Mouse (Mus musculus) left cerebral cortex, adult 2 months (tissue): ENCODE data around the gene Lhfpl3. TPM values are rescaled to one million over a fixed set of nuclear protein-coding genes. Genes with fewer than 3 reads are reported as not detected.

Experiments
- DNase-seq, 2 experiments: peaks; one replicate each; pipeline ENCODE4 v3.0.0; 2021 to 2022; ENCODE audit warnings: low spot score in 2 of 2, mixed read lengths in 1 of 2; ENCODE audit errors: extremely low spot score in 1 of 2
- H3K27ac ChIP-seq: fragments of 200-600 bp; 2 replicates; pipeline ENCODE4 v1.8.1; 2022
- H3K4me3 ChIP-seq: fragments of 200-600 bp; 2 replicates; pipeline ENCODE4 v1.8.1; 2022
- CTCF ChIP-seq: fragments of 200-600 bp; IDR thresholded peaks from 2 replicates; pipeline ENCODE4 v1.8.1; 2022; ENCODE audit warnings: antibody characterized with exemption, mild to moderate bottlenecking, moderate library complexity
- intact Hi-C: fragments of 180-260 bp; cut with DNase I; formaldehyde crosslinking; loops from one replicate; pipeline ENCODE4 v1.15.1; 2025
- total RNA-seq, 2 experiments: library from RNA; stranded (reverse); gene quantifications; 2 replicates each; pipeline ENCODE4 v1.2.3; 2021

Gene Lhfpl3
- total RNA-seq, 2 experiments from 2014 or later: 14.9 to 18.3 TPM

DNA sequence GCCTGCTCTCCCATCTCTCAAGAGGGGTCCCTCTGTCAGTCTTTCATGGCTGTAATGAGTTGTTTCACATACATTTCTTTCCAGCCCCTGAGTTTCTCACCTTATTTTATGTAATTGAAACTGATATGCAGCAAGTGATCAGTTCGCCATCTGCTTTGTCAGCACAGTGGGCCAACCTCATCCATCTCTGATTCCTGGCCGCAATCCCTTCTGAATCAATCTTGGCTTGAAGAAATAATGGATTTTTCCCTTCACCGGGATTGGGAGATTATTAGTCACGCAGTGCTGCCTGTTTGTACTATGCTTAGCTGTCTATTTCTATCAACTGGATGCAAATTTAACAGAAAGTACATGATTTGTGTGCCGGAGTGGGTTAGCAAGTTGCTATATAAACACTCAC, 297.0 kb downstream of the Lhfpl3 start:
- no peak overlapping the region for H3K4me3 ChIP-seq
- intact Hi-C loops: no loop called here
- TF ChIP-seq CTCF: no peak
- H3K27ac ChIP-seq: no peak overlapping the region
- no peak for DNase-seq

DNA sequence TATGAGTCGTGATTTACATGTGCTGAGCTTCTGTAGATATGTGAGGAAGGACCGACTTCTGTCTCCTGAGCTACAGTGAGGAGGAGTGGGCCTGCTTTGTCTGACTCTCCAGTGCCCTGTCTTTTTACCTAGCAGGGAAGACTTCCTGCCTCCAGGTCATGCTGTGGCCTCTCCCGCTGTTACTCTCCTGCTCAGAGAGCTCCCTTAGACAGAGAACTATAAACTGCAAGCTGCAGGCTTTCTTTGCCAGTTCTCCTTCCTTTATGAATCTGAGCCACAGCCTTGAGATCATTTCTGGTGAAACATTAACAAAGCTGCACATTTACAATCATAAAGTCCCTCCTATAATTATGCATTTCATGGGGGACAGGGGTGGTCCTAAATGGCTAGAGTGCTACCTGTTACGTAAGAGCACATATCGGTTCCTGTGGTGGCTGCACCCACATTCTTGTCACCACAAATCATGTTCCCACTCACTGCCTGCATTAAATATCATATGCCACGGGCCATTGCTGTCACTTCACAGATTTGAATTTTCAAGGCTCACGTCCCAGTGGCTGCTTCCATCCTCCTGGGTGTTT, 303.3 kb downstream of the Lhfpl3 start:
- Histone ChIP-seq H3K4me3 (no peak overlapping the region), H3K27ac (no peak overlapping the region)
- intact Hi-C loops: no loop called here
- no peak for TF ChIP-seq CTCF
- DNase-seq: no peak

DNA sequence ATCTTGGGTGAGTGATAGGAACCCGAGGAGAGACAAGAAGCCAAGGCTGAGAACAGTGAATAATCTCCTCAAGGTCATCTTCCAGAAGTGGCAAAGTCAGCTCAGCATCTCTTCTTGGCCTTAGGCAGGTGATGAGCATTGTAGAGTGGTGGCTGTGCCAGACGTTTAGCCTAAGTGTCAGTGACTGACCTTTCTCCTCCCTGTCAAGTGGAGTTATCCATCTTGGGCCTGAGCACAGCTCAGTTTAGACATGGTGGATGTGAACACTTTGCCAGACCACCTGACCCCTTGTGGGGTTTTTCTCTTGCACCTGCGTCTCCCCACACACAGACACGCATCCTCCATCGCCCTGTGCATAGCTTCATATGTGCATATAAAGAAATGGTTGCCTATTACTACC, 305.6 kb downstream of the Lhfpl3 start:
- no peak overlapping the region for H3K27ac ChIP-seq
- TF ChIP-seq CTCF: no peak

DNA sequence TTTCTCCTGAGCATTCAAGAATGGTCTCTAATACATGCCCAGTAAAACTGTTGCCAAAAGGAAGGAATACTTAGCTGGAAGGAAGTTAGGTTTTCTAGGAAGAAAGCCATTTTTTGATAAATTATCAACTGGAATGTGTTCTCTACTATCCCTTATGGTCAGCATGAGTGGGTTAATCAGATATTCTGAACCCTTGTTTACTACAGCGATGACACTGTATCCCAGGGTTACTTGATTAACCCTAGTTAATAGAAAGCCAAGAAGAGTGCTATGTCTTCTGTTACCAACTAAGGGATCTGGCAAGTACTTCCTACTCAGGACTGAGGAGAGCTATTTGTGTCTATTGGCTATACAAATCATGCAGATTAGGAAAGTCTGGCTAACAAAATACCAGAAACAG, 349.0 kb downstream of the Lhfpl3 start:
- Histone ChIP-seq H3K4me3 (no peak overlapping the region), H3K27ac (no peak overlapping the region)
- no peak for DNase-seq
- TF ChIP-seq CTCF: no peak
- intact Hi-C loops: no loop called here

More for the DNA sequence above, 305.6 kb downstream of the Lhfpl3 start:
- no peak overlapping the region for H3K4me3 ChIP-seq
- intact Hi-C loops: no loop called here
- DNase-seq: no peak

DNA sequence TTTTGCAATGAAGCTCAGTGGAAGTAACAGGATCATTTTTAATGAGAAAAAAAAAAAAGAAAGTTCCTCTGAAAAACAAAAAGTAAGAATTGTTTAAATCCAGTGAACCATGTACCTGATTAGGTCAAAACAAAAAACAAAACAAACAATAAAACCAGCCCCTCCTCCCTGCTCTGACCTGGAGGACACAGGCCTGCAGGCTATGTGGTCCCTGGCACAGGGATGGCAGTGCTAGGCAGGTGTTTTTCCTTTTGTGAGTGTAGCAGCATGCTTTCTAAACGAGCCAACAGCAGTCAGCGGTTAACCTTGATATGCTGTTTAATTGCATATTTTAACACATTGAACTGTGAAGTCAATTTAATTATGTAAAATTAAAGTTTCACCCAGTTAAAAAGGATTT, 360.7 kb downstream of the Lhfpl3 start:
- no peak overlapping the region for H3K4me3 ChIP-seq
- DNase-seq: no peak
- no peak overlapping the region for H3K27ac ChIP-seq
- no peak for TF ChIP-seq CTCF
- intact Hi-C loops: no loop called here

DNA sequence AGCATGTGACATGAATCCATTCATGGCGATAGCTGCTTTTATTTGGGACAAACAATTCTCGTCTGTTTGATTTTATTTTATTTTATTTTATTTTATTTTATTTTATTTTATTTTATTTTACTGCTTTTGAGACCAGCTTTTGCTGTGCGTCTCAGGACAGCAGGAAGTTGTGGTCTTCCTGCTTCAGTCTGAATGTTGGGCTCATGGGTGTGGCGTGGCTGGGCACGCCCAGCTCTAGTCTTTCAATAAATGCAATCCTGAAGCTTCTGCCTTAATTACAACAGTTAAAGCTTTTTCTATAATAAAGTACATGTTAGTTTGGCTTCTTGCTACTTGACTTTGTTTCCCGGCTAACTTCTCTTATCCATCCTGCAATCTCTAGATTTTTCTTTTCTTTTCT, 365.4 kb downstream of the Lhfpl3 start:
- no peak for DNase-seq
- TF ChIP-seq CTCF: no peak
- Histone ChIP-seq H3K27ac (no peak overlapping the region), H3K4me3 (no peak overlapping the region)
- intact Hi-C loops: no loop called here

DNA sequence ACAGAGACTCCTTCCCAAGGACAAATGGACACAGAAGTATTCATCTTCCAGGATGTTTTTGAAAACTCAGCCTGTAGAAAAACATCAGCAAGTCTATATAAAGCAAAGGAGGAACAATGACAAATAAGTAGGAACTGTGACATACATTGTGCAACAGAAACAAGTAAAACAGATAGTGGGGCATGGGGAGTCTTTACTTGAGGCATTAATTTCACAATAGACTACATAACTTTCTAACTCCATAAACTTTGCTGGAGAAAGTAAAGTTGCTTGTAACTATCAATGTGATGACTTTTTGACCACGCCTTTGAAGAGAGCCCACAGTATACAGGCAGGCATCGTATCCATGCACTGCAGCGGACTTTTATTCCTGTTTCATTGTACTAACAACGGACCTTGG, 368.4 kb downstream of the Lhfpl3 start:
- DNase-seq: no peak
- Histone ChIP-seq H3K27ac (no peak overlapping the region), H3K4me3 (no peak overlapping the region)
- intact Hi-C loops: no loop called here
- TF ChIP-seq CTCF: no peak

DNA sequence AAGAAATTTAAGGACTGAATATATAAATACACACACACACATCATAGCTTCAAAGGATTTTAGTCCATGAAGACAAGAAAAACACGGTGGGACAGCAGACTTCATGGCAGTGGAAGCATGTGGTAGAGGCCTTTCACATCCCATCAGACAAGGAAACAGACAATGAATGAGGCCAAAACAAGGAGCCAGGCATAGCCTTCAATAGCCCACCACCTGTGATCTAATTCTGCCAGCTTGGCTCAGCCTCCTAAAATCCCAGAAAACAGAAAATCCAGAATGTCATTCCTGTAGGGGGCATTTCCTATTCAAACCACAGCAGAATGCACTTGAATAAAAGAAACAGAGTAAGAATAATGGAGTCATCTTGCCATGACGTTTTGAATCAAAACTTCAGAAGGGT, 381.0 kb downstream of the Lhfpl3 start:
- DNase-seq: no peak
- TF ChIP-seq CTCF: no peak
- intact Hi-C loops: no loop called here
- Histone ChIP-seq H3K27ac (no peak overlapping the region), H3K4me3 (no peak overlapping the region)

DNA sequence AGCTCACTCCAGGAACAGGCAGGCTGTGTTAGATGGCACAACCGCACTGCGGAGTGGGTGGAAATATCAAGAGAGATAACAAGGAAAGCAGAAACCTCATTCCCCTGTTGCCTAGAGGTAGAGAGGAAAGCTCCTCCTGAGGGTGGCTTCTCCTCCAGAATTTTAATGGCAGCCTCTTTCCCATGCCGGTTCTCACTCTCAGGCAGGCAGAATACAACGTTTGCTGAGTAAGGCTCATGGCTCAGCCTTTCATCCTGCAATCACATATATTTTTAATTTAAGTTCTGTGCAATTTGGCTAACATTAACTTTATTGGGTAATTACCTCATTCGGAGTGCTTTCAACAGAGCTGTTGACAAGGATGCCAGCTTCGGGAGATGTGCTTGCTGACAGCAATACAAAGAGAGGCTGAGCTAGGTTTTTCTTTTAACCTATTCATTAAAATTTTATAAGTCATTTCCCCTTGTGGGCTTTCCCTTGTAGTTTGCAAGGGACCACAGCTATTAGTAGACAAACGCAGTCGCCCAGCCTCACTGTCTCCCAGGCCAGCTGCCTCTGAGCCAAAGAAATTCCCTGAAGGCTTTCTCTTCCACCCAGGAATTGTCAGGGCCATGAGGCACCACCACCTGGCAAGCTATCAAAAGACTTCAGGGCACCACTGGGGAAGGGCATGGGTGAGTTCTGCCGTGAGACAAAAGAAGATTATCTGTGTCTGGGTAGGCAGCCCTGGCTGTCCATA, 394.5 kb downstream of the Lhfpl3 start:
- Histone ChIP-seq H3K27ac (no peak overlapping the region), H3K4me3 (no peak overlapping the region)
- intact Hi-C loops: no loop called here
- no peak for DNase-seq
- TF ChIP-seq CTCF: no peak

DNA sequence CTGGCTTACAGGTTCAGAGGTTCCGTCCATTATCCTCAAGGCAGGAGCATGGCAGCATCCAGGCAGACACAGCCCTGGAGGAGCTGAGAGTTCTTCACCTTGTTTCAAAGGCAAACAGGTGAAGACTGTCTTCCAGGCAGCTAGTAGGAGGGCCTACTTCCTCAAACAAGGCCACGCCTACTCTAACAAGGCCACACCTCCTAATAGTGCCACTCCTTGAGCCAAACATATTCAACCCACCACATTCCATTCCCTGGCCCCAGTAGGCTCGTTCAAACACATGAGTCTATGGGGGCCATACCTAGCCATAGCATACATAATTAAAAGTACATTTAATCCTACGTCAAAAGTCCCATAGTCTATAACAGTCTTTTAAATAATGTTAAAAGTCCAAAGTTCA, 407.4 kb downstream of the Lhfpl3 start:
- H3K4me3 ChIP-seq: no peak overlapping the region
- DNase-seq: no peak
- no peak overlapping the region for H3K27ac ChIP-seq
- TF ChIP-seq CTCF: no peak
- intact Hi-C loops: no loop called here

DNA sequence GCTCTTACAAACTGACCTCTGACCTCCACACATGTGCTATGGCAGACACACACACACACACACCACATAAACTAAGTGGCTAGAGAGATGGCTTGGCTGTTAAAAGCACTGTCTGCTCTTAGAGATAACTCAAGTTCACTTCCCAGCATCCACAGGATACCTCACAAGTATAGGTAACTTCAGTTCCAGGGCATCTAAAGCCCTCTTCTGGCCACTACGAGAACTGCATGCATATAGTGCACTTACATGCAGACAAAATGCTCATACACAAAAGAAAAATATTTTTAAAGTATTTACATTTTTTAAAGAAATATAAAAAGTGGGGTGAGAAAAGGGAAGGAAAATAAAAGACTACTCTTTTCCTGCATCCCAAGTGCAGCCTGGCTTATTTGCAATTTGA, 408.6 kb downstream of the Lhfpl3 start:
- H3K27ac ChIP-seq: no peak overlapping the region
- no peak overlapping the region for H3K4me3 ChIP-seq
- intact Hi-C loops: no loop called here
- DNase-seq: no peak
- peak; percentile 39 for TF ChIP-seq CTCF

DNA sequence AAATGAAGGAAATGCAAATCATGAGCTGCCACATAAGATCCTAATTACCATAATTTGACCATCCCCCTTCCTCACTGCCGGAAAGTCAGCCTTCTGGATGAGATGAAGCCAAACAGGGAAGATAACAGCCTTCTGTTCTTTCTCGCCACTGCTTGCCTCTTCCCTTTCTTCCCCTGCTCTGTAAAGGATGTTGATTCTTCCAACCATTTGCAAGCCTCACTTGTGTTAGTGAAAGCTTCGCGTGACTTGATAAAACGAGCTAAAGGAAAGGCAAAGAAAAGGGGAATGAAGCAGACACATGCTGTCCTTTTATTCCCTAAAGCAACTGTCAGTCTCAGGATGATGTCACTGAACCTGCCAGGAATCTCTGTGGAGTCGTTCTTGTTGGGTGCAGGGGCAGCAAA, 420.1 kb downstream of the Lhfpl3 start:
- intact Hi-C loops: no loop called here
- Histone ChIP-seq H3K27ac (no peak overlapping the region), H3K4me3 (no peak overlapping the region)
- DNase-seq: no peak
- TF ChIP-seq CTCF: no peak

DNA sequence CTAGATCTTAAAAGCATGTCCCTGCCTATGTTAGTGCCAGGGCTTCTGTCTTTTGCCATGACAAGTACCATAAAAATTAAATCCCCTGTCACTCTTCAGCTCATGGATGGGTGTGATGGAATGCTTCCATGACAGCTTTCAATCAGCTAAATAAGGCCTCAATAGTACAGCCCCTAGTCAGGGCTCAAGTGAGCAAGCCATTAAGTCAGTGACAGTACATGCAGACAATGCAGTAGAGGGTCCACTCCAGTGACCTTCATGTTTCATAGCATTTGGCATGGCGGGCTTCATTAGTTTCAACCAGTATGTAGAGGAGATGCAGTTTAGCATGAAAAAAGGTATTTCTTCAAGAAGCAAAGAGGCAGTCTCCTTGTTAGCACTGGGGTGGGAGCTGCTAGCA, 420.8 kb downstream of the Lhfpl3 start:
- intact Hi-C loops: no loop called here
- Histone ChIP-seq H3K4me3 (no peak overlapping the region), H3K27ac (no peak overlapping the region)
- no peak for TF ChIP-seq CTCF
- no peak for DNase-seq
